Mouse (Mus musculus): ENCODE measurements around the gene Wnt9a. TPM values are rescaled to one million over a fixed set of nuclear protein-coding genes. Genes with fewer than 3 reads are reported as not detected.
"Not testable (repeated sequence)": the region's sequence is repeated elsewhere in the genome, so short reads cannot be mapped to it uniquely, and the experiment has no call there.

Wnt9a gene
- polyA plus RNA-seq, 1 experiment, result 7.5 TPM

DNA sequence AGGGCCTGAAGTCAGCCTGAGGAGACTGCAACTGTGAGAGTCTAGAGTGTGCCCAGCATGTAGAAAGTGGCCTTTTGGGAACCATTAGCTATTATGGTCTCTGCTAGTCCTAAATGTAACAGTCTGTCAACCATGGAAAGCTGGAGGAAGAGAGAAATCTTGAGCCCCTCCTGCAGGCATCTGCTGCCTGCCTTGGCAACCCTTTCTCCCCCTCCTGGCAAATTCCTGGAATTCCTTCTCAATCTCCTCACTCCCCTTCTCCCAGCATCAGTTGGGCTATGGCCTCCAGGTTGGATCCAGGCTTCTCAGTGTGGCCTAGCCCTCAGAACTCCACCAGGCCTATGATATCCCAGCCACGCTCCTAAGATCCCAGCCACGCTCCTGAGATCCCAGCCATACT, 43.6 kb downstream of the Wnt9a start:
- peaks cover 13% of the 10 kb centered on the region for H3K4me1 ChIP-seq (ENCODE audit: control insufficient read depth, insufficient read depth, low read length)
- H3K27ac ChIP-seq (ENCODE audit: insufficient read depth, low read length), result no peak overlapping the region
- TF ChIP-seq CTCF (IDR thresholded peaks at IDR 0.05; ENCODE audit: borderline replicate concordance, insufficient read depth, low read length) (no peak), POLR2A (IDR thresholded peaks at IDR 0.05; ENCODE audit: low read depth, low read length) (no peak)
- no peak overlapping the region for H3K4me3 ChIP-seq (ENCODE audit: insufficient read depth, low read length)

DNA sequence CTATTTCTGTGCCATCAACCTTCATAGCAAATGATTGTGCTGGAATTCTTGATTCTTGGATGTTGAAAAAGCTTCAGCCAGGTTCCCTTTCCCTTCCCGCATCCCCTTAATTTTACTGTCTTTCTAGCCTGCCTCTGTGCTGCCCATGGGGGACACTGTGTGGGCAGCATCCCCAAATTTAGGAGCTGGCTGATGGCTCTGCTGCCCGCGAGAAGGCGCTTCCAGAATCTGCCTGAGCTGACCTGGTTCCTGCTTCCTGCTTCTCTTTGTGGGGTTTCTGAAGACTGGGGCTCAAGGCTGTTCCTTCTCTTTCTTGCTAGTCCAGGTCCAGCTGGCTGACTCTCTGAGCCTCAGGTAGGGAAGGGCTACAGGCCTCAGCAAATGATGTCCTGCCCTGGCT, 48.1 kb downstream of the Wnt9a start:
- Histone ChIP-seq H3K4me3 (ENCODE audit: insufficient read depth, low read length) (no peak overlapping the region), H3K4me1 (ENCODE audit: control insufficient read depth, insufficient read depth, low read length) (peaks cover 11% of the 10 kb centered on the region), H3K27ac (ENCODE audit: insufficient read depth, low read length) (no peak overlapping the region)
- no peak for TF ChIP-seq POLR2A (IDR thresholded peaks at IDR 0.05; ENCODE audit: low read depth, low read length)
- no peak for TF ChIP-seq CTCF (IDR thresholded peaks at IDR 0.05; ENCODE audit: borderline replicate concordance, insufficient read depth, low read length)

DNA sequence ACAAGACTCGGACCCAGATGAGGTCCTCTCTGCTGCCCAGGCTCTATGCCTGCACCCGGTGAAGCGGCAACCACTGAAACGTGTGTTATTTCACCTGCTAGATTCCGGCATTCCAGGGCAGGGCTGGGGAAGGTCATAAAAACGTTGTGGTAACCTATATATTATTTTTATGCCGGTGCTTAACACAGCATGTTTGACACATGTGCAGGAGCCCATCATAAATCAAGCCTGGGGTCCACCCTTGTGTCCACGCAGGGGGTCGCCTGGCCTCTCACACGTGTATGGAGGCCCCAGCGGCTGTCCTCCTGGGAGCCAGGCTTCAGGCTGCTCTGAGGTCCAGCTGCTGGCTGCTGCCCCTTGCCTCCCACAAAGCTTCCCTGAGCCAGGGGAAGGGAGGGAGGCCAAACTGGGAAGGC, 50.2 kb downstream of the Wnt9a start:
- TF ChIP-seq POLR2A (IDR thresholded peaks at IDR 0.05; ENCODE audit: low read depth, low read length) (no peak), CTCF (IDR thresholded peaks at IDR 0.05; ENCODE audit: borderline replicate concordance, insufficient read depth, low read length) (no peak)
- H3K27ac ChIP-seq (ENCODE audit: insufficient read depth, low read length), result no peak overlapping the region
- H3K4me1 ChIP-seq (ENCODE audit: control insufficient read depth, insufficient read depth, low read length), result 0 out of 2 replicates have a peak, but pooled peaks cover 2% of the 10 kb centered on the region
- no peak overlapping the region for H3K4me3 ChIP-seq (ENCODE audit: insufficient read depth, low read length)

DNA sequence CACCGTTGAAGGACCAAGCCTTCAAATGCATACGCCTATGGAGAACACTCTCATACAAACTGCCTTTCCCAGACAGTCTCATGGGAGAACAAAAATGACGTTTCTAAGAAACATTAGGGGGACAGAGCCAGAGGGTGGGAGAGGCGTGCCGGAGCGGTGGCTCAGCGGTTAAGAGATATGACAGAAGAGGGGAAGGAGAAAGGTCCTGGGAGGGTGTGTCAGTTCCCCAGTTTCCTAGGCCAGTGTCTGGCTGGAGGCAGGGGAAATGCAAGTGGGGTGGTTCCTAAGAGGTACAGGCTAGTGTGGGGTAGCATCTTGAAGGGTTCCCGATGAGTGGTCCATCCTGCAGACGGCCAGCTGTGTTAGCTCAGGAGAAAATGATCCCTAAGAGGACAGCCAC, 54.6 kb downstream of the Wnt9a start:
- H3K4me3 ChIP-seq (ENCODE audit: insufficient read depth, low read length), result no peak overlapping the region
- 0 out of 2 replicates have a peak, but pooled peaks cover 2% of the 10 kb centered on the region for H3K4me1 ChIP-seq (ENCODE audit: control insufficient read depth, insufficient read depth, low read length)
- TF ChIP-seq CTCF (IDR thresholded peaks at IDR 0.05; ENCODE audit: borderline replicate concordance, insufficient read depth, low read length) (no peak), POLR2A (IDR thresholded peaks at IDR 0.05; ENCODE audit: low read depth, low read length) (no peak)
- no peak overlapping the region for H3K27ac ChIP-seq (ENCODE audit: insufficient read depth, low read length)

DNA sequence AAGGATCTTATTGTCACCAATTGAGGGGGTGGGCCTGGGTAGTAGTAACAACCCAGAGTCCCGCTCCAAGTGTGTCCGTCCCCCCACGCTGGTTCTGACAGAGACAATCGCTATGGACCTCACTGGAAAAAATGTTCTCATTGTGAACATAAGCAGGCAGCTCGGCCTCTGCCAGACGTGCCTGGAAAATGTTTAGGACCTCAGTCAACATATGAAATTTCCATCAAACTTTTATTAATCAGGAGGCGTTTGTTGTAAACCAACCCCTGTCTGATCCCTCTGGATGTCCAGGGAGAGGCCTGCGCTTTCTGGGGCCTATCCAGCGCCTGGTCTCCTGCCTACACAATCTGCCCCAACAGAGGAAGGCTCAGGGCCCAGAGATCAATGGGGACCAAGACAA, 57.3 kb downstream of the Wnt9a start:
- no peak overlapping the region for H3K4me3 ChIP-seq (ENCODE audit: insufficient read depth, low read length)
- TF ChIP-seq CTCF (IDR thresholded peaks at IDR 0.05; ENCODE audit: borderline replicate concordance, insufficient read depth, low read length) (no peak), POLR2A (IDR thresholded peaks at IDR 0.05; ENCODE audit: low read depth, low read length) (no peak)
- no peak overlapping the region for H3K27ac ChIP-seq (ENCODE audit: insufficient read depth, low read length)
- H3K4me1 ChIP-seq (ENCODE audit: control insufficient read depth, insufficient read depth, low read length), result no peaks in the 10 kb centered on the region

DNA sequence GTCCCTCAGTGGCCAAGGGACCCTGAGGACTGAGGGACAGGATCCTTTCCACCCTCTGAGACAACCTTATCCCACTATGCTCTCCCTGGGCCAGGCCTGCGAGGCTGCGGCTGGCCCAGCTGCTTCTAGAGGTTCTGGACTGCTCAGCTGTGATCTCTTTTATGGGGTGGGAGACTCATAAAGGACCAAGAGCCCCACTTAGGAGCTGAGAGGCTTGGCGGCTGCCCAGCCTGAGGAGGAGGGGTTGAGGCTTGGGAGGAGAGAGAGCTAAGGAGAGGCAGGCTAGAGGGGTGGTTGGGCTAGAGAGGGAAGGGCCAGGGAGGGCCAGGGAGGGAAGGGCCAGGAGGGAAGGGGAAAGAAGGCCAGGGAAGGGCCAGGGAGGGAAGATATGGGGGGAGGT, 57.7 kb downstream of the Wnt9a start:
- Histone ChIP-seq H3K27ac (ENCODE audit: insufficient read depth, low read length) (no peak overlapping the region), H3K4me1 (ENCODE audit: control insufficient read depth, insufficient read depth, low read length) (no peaks in the 10 kb centered on the region), H3K4me3 (ENCODE audit: insufficient read depth, low read length) (no peak overlapping the region)
- TF ChIP-seq POLR2A (IDR thresholded peaks at IDR 0.05; ENCODE audit: low read depth, low read length), result no peak

DNA sequence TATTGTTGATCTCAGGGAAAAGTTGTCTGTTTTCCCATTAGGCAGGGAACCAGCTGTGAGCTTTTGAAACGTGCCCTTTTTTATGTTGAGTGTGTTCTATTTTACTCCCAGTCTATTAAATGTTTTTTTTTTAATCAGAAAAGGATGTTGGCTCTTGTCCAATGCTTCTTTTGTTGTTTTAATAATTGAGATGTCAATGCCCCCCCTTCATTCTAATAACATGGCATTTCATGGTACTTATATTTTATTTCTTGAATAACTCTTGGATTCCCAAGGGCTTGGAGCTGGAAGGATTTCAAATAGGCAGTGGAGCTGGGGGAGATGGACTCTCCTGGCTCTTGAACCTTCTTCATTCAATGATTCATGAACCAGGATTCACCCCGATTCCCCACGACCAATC, 59.3 kb downstream of the Wnt9a start:
- Histone ChIP-seq H3K4me1 (ENCODE audit: control insufficient read depth, insufficient read depth, low read length) (no peaks in the 10 kb centered on the region), H3K4me3 (ENCODE audit: insufficient read depth, low read length) (no peak overlapping the region), H3K27ac (ENCODE audit: insufficient read depth, low read length) (no peak overlapping the region; the same call in 1 of the 2 replicates)
- TF ChIP-seq CTCF (IDR thresholded peaks at IDR 0.05; ENCODE audit: borderline replicate concordance, insufficient read depth, low read length) (no peak), POLR2A (IDR thresholded peaks at IDR 0.05; ENCODE audit: low read depth, low read length) (no peak)

DNA sequence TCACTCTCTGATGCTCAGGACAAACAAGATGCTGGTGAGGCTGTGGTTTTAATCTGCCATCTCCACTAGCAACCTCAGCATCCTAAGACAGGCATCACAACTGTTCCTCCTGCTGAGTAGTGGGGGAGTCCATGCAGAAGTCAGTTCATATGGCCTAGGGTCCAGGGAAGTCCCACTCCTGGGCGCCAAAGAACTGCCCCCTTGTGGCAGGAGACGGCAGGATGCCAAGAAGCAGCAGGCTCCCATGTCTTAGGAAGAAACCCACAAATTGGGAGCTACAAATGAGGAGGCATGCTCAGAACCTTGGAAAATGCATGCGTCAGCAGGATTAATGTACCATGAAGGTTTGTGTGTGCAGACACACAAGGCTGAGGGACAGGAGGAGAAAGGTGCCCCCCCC, 59.9 kb downstream of the Wnt9a start:
- TF ChIP-seq POLR2A (IDR thresholded peaks at IDR 0.05; ENCODE audit: low read depth, low read length) (no peak), CTCF (IDR thresholded peaks at IDR 0.05; ENCODE audit: borderline replicate concordance, insufficient read depth, low read length) (no peak)
- Histone ChIP-seq H3K27ac (ENCODE audit: insufficient read depth, low read length) (no peak overlapping the region), H3K4me1 (ENCODE audit: control insufficient read depth, insufficient read depth, low read length) (no peaks in the 10 kb centered on the region), H3K4me3 (ENCODE audit: insufficient read depth, low read length) (no peak overlapping the region)

DNA sequence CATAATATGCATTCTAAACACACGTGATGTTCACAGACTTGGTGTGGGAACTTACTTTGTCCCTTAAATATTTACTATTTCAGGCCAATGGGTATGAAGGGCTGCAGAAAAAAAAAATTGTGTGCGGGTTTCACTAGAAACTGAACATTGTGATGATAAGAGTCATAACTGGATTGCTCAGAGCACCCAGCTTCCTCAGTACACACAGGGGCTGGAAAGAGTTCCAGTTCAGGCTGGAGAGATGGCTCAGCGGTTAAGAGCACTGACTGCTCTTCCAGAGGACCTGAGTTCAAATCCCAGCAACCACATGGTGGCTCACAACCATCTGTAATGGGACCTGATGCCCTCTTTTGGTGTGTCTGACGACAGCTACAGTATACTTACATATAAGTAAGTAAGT, 61.2 kb downstream of the Wnt9a start:
- H3K4me1 ChIP-seq (ENCODE audit: control insufficient read depth, insufficient read depth, low read length); H3K27ac ChIP-seq (ENCODE audit: insufficient read depth, low read length); H3K4me3 ChIP-seq (ENCODE audit: insufficient read depth, low read length): not testable (repeated sequence)

DNA sequence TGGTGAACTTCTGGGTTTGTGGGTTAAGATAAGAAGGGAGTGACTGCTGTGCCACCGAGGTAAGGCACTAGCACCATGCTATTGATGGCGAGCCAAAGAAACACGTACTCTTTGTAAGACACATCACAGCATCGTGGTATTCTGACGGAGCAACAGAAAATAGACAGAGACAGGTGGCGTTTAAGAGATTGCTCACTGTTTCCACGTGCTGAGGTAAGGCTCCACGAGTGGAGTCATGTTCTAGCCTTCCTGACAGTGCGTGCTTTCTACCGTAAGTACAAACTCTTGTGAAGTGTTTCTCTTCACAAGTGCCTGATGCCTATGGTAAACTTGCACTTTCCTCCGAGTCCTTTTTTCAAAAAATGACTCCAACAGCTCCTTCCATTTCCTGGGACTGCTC, 63.1 kb downstream of the Wnt9a start:
- no peak overlapping the region for H3K27ac ChIP-seq (ENCODE audit: insufficient read depth, low read length)
- H3K4me3 ChIP-seq (ENCODE audit: insufficient read depth, low read length), result no peak overlapping the region
- no peak for TF ChIP-seq POLR2A (IDR thresholded peaks at IDR 0.05; ENCODE audit: low read depth, low read length)
- TF ChIP-seq CTCF (IDR thresholded peaks at IDR 0.05; ENCODE audit: borderline replicate concordance, insufficient read depth, low read length), result no peak
- no peaks in the 10 kb centered on the region for H3K4me1 ChIP-seq (ENCODE audit: control insufficient read depth, insufficient read depth, low read length)

DNA sequence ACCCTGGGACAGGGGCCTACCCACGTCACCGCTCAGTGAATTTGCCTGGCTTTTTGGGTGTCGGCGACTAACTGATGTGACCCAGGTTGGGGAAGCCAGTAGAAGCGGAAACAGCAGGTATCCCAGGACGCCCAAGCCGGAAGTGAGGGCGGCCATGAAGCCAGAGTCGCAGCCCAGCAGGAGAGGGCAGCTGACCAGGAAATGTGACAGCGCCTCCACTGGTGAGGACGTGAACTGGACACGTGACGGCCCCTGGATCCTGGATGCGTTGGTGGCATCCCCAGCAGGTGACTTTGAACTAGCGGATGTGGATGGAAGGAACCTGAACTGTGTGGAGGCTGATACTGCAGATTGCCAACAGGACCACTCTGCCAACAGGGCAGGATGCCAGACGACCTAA, 68.7 kb downstream of the Wnt9a start, which contains the start of gene Prss38:
Gene Prss38 (minus strand): TSS at position 183 of the 400 bp plus-strand sequence.
- Histone ChIP-seq H3K4me1 (ENCODE audit: control insufficient read depth, insufficient read depth, low read length) (no peaks in the 10 kb centered on the region), H3K27ac (ENCODE audit: insufficient read depth, low read length) (no peak within 1 kb of the TSS), H3K4me3 (ENCODE audit: insufficient read depth, low read length) (no peak within 1 kb of the TSS)
- TF ChIP-seq POLR2A (IDR thresholded peaks at IDR 0.05; ENCODE audit: low read depth, low read length) (no peak), CTCF (IDR thresholded peaks at IDR 0.05; ENCODE audit: borderline replicate concordance, insufficient read depth, low read length) (no peak)
